Mouse (Mus musculus) embryonic facial prominence, embryonic 11.5 days (tissue): ENCODE measurements at regions not wholly inside any gene's neighbourhood (a gene's known extent, or its start where the extent isn't known, plus 50 kb on each side); places are given as distances from the start of the nearest gene placed in this dataset.

Experiments used
- ATAC-seq: fragments of 200-750 bp; cut with Nextera tagmentation; replicated peaks from 2 replicates; pipeline ENCODE4 v1.8.0; 2017; ENCODE audit warnings: low read depth; ENCODE audit not compliant: insufficient number of reproducible peaks, low FRiP score, low TSS enrichment
- DNase-seq: peaks from one replicate; pipeline ENCODE4 v3.0.0-alpha.2; 2015; ENCODE audit warnings: low spot score
- H3K27ac ChIP-seq: fragments of 300-500 bp; sonication (generic); replicated peaks from 2 replicates; pipeline ENCODE4 v1.5.1; 2014; ENCODE audit warnings: mild to moderate bottlenecking, low read depth, low read length, control low read depth
- H3K27me3 ChIP-seq: fragments of 300-500 bp; sonication (generic); 2 replicates; pipeline ENCODE4 v1.6.1; 2014; ENCODE audit warnings: mild to moderate bottlenecking, low read length, moderate library complexity, mixed read lengths; ENCODE audit not compliant: control insufficient read depth, insufficient read depth
- H3K36me3 ChIP-seq: fragments of 300-500 bp; sonication (generic); replicated peaks from 2 replicates; pipeline ENCODE4 v1.6.1; 2014; ENCODE audit warnings: low read depth, mild to moderate bottlenecking, low read length, moderate library complexity, mixed read lengths; ENCODE audit not compliant: control insufficient read depth, insufficient read depth
- H3K4me1 ChIP-seq: fragments of 300-500 bp; sonication (generic); 2 replicates; pipeline ENCODE4 v1.6.1; 2014; ENCODE audit warnings: low read length, mixed read lengths; ENCODE audit not compliant: control insufficient read depth, insufficient read depth
- H3K4me2 ChIP-seq: fragments of 300-500 bp; sonication (generic); 2 replicates; pipeline ENCODE4 v1.6.1; 2014; ENCODE audit warnings: low read depth, mild to moderate bottlenecking, control low read depth, low read length, moderate library complexity
- H3K4me3 ChIP-seq: fragments of 300-500 bp; sonication (generic); 2 replicates; pipeline ENCODE4 v1.5.1; 2014; ENCODE audit warnings: low read depth, low read length, control low read depth
- H3K9ac ChIP-seq: fragments of 300-500 bp; sonication (generic); replicated peaks from 2 replicates; pipeline ENCODE4 v1.6.1; 2014; ENCODE audit warnings: mild to moderate bottlenecking, control low read depth, low read length
- H3K9me3 ChIP-seq: fragments of 300-500 bp; sonication (generic); replicated peaks from 2 replicates; pipeline ENCODE4 v1.6.1; 2016; ENCODE audit warnings: mild to moderate bottlenecking, low read length, inconsistent platforms, mixed read lengths; ENCODE audit not compliant: control insufficient read depth
- WGBS: fragments of 180-500 bp; shearing (Covaris S2); extraction: QIAGEN DNeasy Blood & Tissue Kit; methylation state at CpG from one replicate; pipeline ENCODE4 v1.1.7; 2014; 5-methylcytosine and 5-hydroxymethylcytosine counted together

- Histone ChIP-seq H3K27me3 (peaks cover 19% of the 10 kb centered on the region), H3K4me3 (no peak overlapping the region), H3K9ac (no peak overlapping the region), H3K36me3 (no peaks in the 10 kb centered on the region), H3K4me2 (no peak overlapping the region), H3K27ac (no peak overlapping the region), H3K9me3 (no peaks in the 10 kb centered on the region), H3K4me1 (no peaks in the 10 kb centered on the region)
- no peak for DNase-seq
- no peak for ATAC-seq
- WGBS: 29% methylated on average over 6 of the region's 6 CpGs
These were observed 476.8 kb downstream of the Prss52 start for GRCm38 (mm10) chr14:64580862-64581261.

- 28% methylated on average over 7 of the region's 7 CpGs for WGBS
- Histone ChIP-seq H3K27ac (no peak overlapping the region), H3K27me3 (peaks cover 27% of the 10 kb centered on the region), H3K4me1 (no peaks in the 10 kb centered on the region), H3K4me2 (no peak overlapping the region), H3K9ac (no peak overlapping the region), H3K9me3 (no peaks in the 10 kb centered on the region), H3K36me3 (no peaks in the 10 kb centered on the region), H3K4me3 (no peak overlapping the region)
- no peak for DNase-seq
- ATAC-seq: no peak
These were observed 477.6 kb downstream of the Prss52 start for GRCm38 (mm10) chr14:64581705-64582104.

- H3K9ac ChIP-seq: no peak overlapping the region
- H3K27ac ChIP-seq: no peak overlapping the region
- H3K4me2 ChIP-seq: no peak overlapping the region
- no peak overlapping the region for H3K4me3 ChIP-seq
- no peaks in the 10 kb centered on the region for H3K9me3 ChIP-seq
- no peaks in the 10 kb centered on the region for H3K36me3 ChIP-seq
- H3K4me1 ChIP-seq: peaks cover 6% of the 10 kb centered on the region; the same call in 1 of the 2 replicates
- H3K27me3 ChIP-seq: peaks cover 36% of the 10 kb centered on the region
- ATAC-seq (no peak), DNase-seq (no peak)
- 35% methylated on average over 4 of the region's 4 CpGs for WGBS
These were observed 478.7 kb downstream of the Prss52 start for GRCm38 (mm10) chr14:64582822-64583221.

GRCm38 (mm10) chr14:64584221-64584620 is 480.1 kb downstream of the Prss52 start:
- 58% methylated on average over 5 of the region's 5 CpGs for WGBS
- ATAC-seq: no peak
- no peak for DNase-seq
- H3K9ac ChIP-seq: no peak overlapping the region
- H3K4me3 ChIP-seq: no peak overlapping the region
- H3K36me3 ChIP-seq: no peaks in the 10 kb centered on the region
- no peak overlapping the region for H3K4me2 ChIP-seq
- no peak overlapping the region for H3K27ac ChIP-seq
- H3K4me1 ChIP-seq: peaks cover 6% of the 10 kb centered on the region; the same call in 1 of the 2 replicates
- no peaks in the 10 kb centered on the region for H3K9me3 ChIP-seq
- H3K27me3 ChIP-seq: peaks cover 48% of the 10 kb centered on the region

- Histone ChIP-seq H3K27me3 (peaks cover 56% of the 10 kb centered on the region), H3K4me2 (no peak overlapping the region), H3K9ac (no peak overlapping the region), H3K4me1 (peaks cover 10% of the 10 kb centered on the region; the same call in 1 of the 2 replicates), H3K4me3 (no peak overlapping the region), H3K27ac (no peak overlapping the region), H3K9me3 (no peaks in the 10 kb centered on the region), H3K36me3 (no peaks in the 10 kb centered on the region)
- DNase-seq (no peak), ATAC-seq (no peak)
- WGBS: 8% methylated on average over 5 of the region's 5 CpGs
These were observed 481.0 kb downstream of the Prss52 start for GRCm38 (mm10) chr14:64585081-64585470.

GRCm38 (mm10) chr14:64585471-64586192 is 481.5 kb downstream of the Prss52 start:
- 4% methylated on average over 28 of the region's 28 CpGs for WGBS
- Histone ChIP-seq H3K27me3 (peaks cover 59% of the 10 kb centered on the region), H3K4me2 (no peak overlapping the region), H3K4me3 (no peak overlapping the region), H3K36me3 (no peaks in the 10 kb centered on the region), H3K4me1 (peaks cover 10% of the 10 kb centered on the region; the same call in 1 of the 2 replicates), H3K27ac (no peak overlapping the region), H3K9me3 (no peaks in the 10 kb centered on the region), H3K9ac (no peak overlapping the region)
- DNase-seq: no peak
- no peak for ATAC-seq

GRCm38 (mm10) chr14:64586386-64586859 is 482.3 kb downstream of the Prss52 start:
- H3K4me1 ChIP-seq: peaks cover 10% of the 10 kb centered on the region; the same call in 1 of the 2 replicates
- WGBS: 1% methylated on average over 12 of the region's 12 CpGs
- no peak for ATAC-seq
- no peak overlapping the region for H3K27ac ChIP-seq
- DNase-seq: peak; percentile 26
- H3K36me3 ChIP-seq: no peaks in the 10 kb centered on the region
- H3K27me3 ChIP-seq: peaks cover 64% of the 10 kb centered on the region
- no peak overlapping the region for H3K9ac ChIP-seq
- no peak overlapping the region; the same call in 1 of the 2 replicates for H3K4me2 ChIP-seq
- H3K9me3 ChIP-seq: no peaks in the 10 kb centered on the region
- peak overlapping the region; percentile 40 for H3K4me3 ChIP-seq
